Comparison of ENCODE assay signal across 30 mouse cellular contexts in the genomic region with DNA sequence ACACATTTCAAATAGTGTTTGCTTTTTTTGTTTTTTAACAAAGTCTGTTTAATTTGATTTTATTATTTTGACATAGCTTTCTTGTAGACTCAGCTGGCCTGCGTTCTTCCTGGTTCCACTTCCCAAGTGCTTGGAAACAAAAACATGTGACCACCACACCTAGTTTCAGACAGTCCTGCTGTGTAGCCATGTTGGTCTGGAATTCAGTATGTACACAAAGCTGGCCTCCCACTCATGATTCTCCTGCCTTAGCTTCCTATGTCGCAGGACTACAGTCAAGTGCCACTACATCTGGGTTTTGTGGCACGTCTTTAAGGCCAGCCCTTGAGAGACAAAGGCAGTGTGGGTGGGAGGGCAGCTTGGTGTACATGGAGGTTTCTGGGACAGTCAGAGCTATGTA. TPM values are rescaled to one million over a fixed set of nuclear protein-coding genes. Genes with fewer than 3 reads are reported as not detected.
"Had no signal": no experiment of that assay in that cellular context is flagged by ENCODE, and none has a peak within 500 bp of the region (broad histone marks: within the 10 kb centered on the region; RNA-seq: fewer than 3 reads in every experiment).

No protein-coding gene starts in this region.

- H3K9ac ChIP-seq: forebrain, postnatal 0 days; heart, embryonic 12.5 days; hindbrain, embryonic 12.5 days; hindbrain, embryonic 14.5 days; intestine, embryonic 15.5 days; kidney, embryonic 15.5 days; limb, embryonic 12.5 days had no signal

- ATAC-seq: hindbrain, embryonic 16.5 days had no signal

- H3K9me3 ChIP-seq: heart, embryonic 10.5 days; heart, embryonic 12.5 days; hindbrain, embryonic 10.5 days; hindbrain, embryonic 12.5 days; intestine, embryonic 15.5 days; kidney, embryonic 15.5 days; limb, embryonic 10.5 days; limb, embryonic 12.5 days had no signal

- H3K27ac ChIP-seq: heart, adult 2 months; heart, embryonic 10.5 days; hindbrain, embryonic 10.5 days; hindbrain, embryonic 12.5 days; hindbrain, embryonic 14.5 days; intestine, embryonic 15.5 days; kidney, embryonic 15.5 days; layer of hippocampus, adult 2 months; left cerebral cortex, adult 2 months; limb, embryonic 10.5 days; limb, embryonic 12.5 days had no signal

- H3K4me1 ChIP-seq: heart, embryonic 10.5 days; hindbrain, embryonic 10.5 days; hindbrain, embryonic 12.5 days; intestine, embryonic 15.5 days; kidney, embryonic 15.5 days; limb, embryonic 10.5 days; limb, embryonic 12.5 days had no signal

- H3K27me3 ChIP-seq: heart, embryonic 12.5 days; hindbrain, embryonic 12.5 days; intestine, embryonic 15.5 days; kidney, embryonic 15.5 days; limb, embryonic 12.5 days had no signal

- H3K4me2 ChIP-seq: heart, embryonic 12.5 days; hindbrain, embryonic 12.5 days; hindbrain, embryonic 14.5 days; intestine, embryonic 15.5 days; kidney, embryonic 15.5 days; limb, embryonic 12.5 days had no signal

- DNase-seq: heart, adult 11 months; kidney, adult 11 months had no signal

- H3K4me3 ChIP-seq: heart, adult 2 months; heart, embryonic 10.5 days; heart, embryonic 12.5 days; hindbrain, embryonic 10.5 days; hindbrain, embryonic 12.5 days; intestine, embryonic 15.5 days; kidney, embryonic 15.5 days; layer of hippocampus, adult 2 months; left cerebral cortex, adult 2 months; limb, embryonic 10.5 days; limb, embryonic 12.5 days had no signal

RNA-seq across cellular contexts. Expression of gene 4930558C23Rik, which starts 48.3 kb away (rescaled TPM):
- total RNA-seq: forebrain, postnatal 0 days; gastrocnemius, postnatal 14 days; gastrocnemius, postnatal 36 days; heart, adult 2 months; heart, postnatal 10 days; heart, postnatal 25 days; heart, postnatal 4 days; layer of hippocampus, adult 2 months; layer of hippocampus, postnatal 10 days; layer of hippocampus, postnatal 25 days; left cerebral cortex, adult 2 months; left cerebral cortex, postnatal 14 days; left cerebral cortex, postnatal 36 days had no signal
- polyA plus RNA-seq: forebrain, postnatal 0 days; gonadal fat pad, adult 2 months; heart, adult 2 months; heart, embryonic 10.5 days; heart, embryonic 12.5 days; heart, embryonic 14.5 days; heart, embryonic 16.5 days; hindbrain, embryonic 10.5 days; hindbrain, embryonic 12.5 days; hindbrain, embryonic 14.5 days; hindbrain, embryonic 16.5 days; inflammation-experienced regulatory T-cells, adult 6 months; intestine, embryonic 15.5 days; kidney, adult 2 months; kidney, embryonic 15.5 days; limb, embryonic 10.5 days; limb, embryonic 12.5 days had no signal
